Mouse (Mus musculus) lung, postnatal 0 days (tissue): Measurements from ENCODE around the gene Aqp9.

Experiments used
- CTCF ChIP-seq: IDR thresholded peaks from 2 replicates; pipeline ENCODE4 v1.5.1; 2016; ENCODE audit warnings: antibody characterized with exemption, mild to moderate bottlenecking
- EP300 ChIP-seq: IDR thresholded peaks from 2 replicates; pipeline ENCODE4 v1.6.1; 2016; ENCODE audit warnings: antibody characterized with exemption, mild to moderate bottlenecking, control low read depth

- TF ChIP-seq EP300, result no peak
- TF ChIP-seq CTCF, result peak; percentile 84
These were observed 94.7 kb downstream of the Aqp9 start for GRCm38 (mm10) chr9:71073831-71074230.
